20 mouse cellular contexts compared by ENCODE assay signal in genomic region chr2:66069454-66069853, GRCm38 (mm10). TPM values are rescaled to one million over a fixed set of nuclear protein-coding genes. Genes with fewer than 3 reads are reported as not detected.
DNase-seq lines count a peak whose midpoint lies in the region; ATAC-seq and TF ChIP-seq lines count a peak whose summit lies in the region.
"Had no signal": no experiment of that assay in that cellular context is flagged by ENCODE, and none has a peak within 500 bp of the region (broad histone marks: within the 10 kb centered on the region; RNA-seq: fewer than 3 reads in every experiment).

No protein-coding gene starts in this region.

- no peaks in the 10 kb centered on the region for H3K9me3 ChIP-seq in forebrain, embryonic 14.5 days (replicated peaks; ENCODE audit: control insufficient read depth, low read length)
- H3K9me3 ChIP-seq in forebrain, embryonic 12.5 days, result no peaks in the 10 kb centered on the region
- no peaks in the 10 kb centered on the region for H3K9me3 ChIP-seq in lung, embryonic 14.5 days (ENCODE audit: low read depth, low read length)
- H3K9me3 ChIP-seq: heart, embryonic 15.5 days; intestine, embryonic 15.5 days had no signal

- peak; percentile 10 for DNase-seq in forebrain, embryonic 14.5 days (ENCODE audit: low spot score)
- peak; percentile 25 for DNase-seq in lung, embryonic 14.5 days
- no peak for DNase-seq in lung, postnatal 4 days
- peak; percentile 17 for DNase-seq in embryo, embryonic 10.5 days (ENCODE audit: low spot score)
- peak; percentile 20 for DNase-seq in retina, postnatal 1 day
- no peak for DNase-seq in urinary bladder, postnatal 4 days (ENCODE audit: low spot score in 2 of 2)
- DNase-seq: adrenal gland, postnatal 14 days; cerebellum, adult 2 months; cerebellum, postnatal 10 days; gastrocnemius, postnatal 14 days; heart, adult 2 months; heart, postnatal 14 days had no signal

- no peaks in the 10 kb centered on the region for H3K27me3 ChIP-seq in forebrain, embryonic 14.5 days (replicated peaks; ENCODE audit: control insufficient read depth, insufficient read depth, low read length)
- no peaks in the 10 kb centered on the region for H3K27me3 ChIP-seq in forebrain, embryonic 12.5 days
- H3K27me3 ChIP-seq in lung, embryonic 14.5 days (ENCODE audit: insufficient read depth, low read length), result no peaks in the 10 kb centered on the region
- H3K27me3 ChIP-seq: CH12.LX; heart, embryonic 15.5 days; intestine, embryonic 15.5 days; Patski had no signal

- no peak for ATAC-seq in forebrain, embryonic 14.5 days
- no peak for ATAC-seq in forebrain, embryonic 12.5 days (ENCODE audit: low FRiP score)
- ATAC-seq in lung, embryonic 14.5 days (ENCODE audit: insufficient read depth), result no peak; the same call in 1 of the 2 replicates
- ATAC-seq: activated CD4-positive, CD25-positive, alpha-beta regulatory T cell, adult 4 months; intestine, embryonic 15.5 days; Patski had no signal

- H3K36me3 ChIP-seq in forebrain, embryonic 14.5 days (ENCODE audit: control insufficient read depth, insufficient read depth, low read length), result no peaks in the 10 kb centered on the region
- H3K36me3 ChIP-seq in forebrain, embryonic 12.5 days (replicated peaks), result no peaks in the 10 kb centered on the region
- H3K36me3 ChIP-seq in lung, embryonic 14.5 days (ENCODE audit: insufficient read depth), result no peaks in the 10 kb centered on the region
- H3K36me3 ChIP-seq: heart, embryonic 15.5 days; intestine, embryonic 15.5 days had no signal

- no peak overlapping the region for H3K27ac ChIP-seq in forebrain, embryonic 14.5 days (ENCODE audit: low read depth, low read length)
- H3K27ac ChIP-seq in forebrain, embryonic 12.5 days, result no peak overlapping the region
- no peak overlapping the region for H3K27ac ChIP-seq in lung, embryonic 14.5 days (ENCODE audit: low read depth)
- H3K27ac ChIP-seq: heart, adult 2 months; heart, embryonic 15.5 days; hindbrain, embryonic 14.5 days; intestine, embryonic 15.5 days had no signal

- H3K4me1 ChIP-seq in forebrain, embryonic 14.5 days (ENCODE audit: control insufficient read depth, insufficient read depth, low read length), result peaks cover 5% of the 10 kb centered on the region; the same call in 1 of the 2 replicates
- H3K4me1 ChIP-seq in forebrain, embryonic 12.5 days, result peaks cover 6% of the 10 kb centered on the region
- no peaks in the 10 kb centered on the region for H3K4me1 ChIP-seq in lung, embryonic 14.5 days (ENCODE audit: insufficient read depth)
- H3K4me1 ChIP-seq: heart, embryonic 15.5 days; intestine, embryonic 15.5 days had no signal

- no peak overlapping the region for H3K4me3 ChIP-seq in forebrain, embryonic 14.5 days (ENCODE audit: low read depth, low read length)
- no peak overlapping the region for H3K4me3 ChIP-seq in forebrain, embryonic 12.5 days (replicated peaks)
- no peak overlapping the region for H3K4me3 ChIP-seq in lung, embryonic 14.5 days (ENCODE audit: low read depth, low read length)
- H3K4me3 ChIP-seq: heart, adult 2 months; heart, embryonic 15.5 days; intestine, embryonic 15.5 days had no signal

- no peak overlapping the region for H3K9ac ChIP-seq in forebrain, embryonic 14.5 days (ENCODE audit: low read length)
- H3K9ac ChIP-seq in forebrain, embryonic 12.5 days, result no peak overlapping the region
- no peak overlapping the region for H3K9ac ChIP-seq in lung, embryonic 14.5 days
- H3K9ac ChIP-seq: heart, embryonic 15.5 days; hindbrain, embryonic 14.5 days; intestine, embryonic 15.5 days had no signal

- no peak overlapping the region for H3K4me2 ChIP-seq in forebrain, embryonic 14.5 days (ENCODE audit: low read length)
- H3K4me2 ChIP-seq in forebrain, embryonic 12.5 days, result no peak overlapping the region
- H3K4me2 ChIP-seq in lung, embryonic 14.5 days, result no peak overlapping the region
- H3K4me2 ChIP-seq: heart, embryonic 11.5 days; heart, embryonic 15.5 days; hindbrain, embryonic 14.5 days; intestine, embryonic 15.5 days had no signal

- no peak for TF ChIP-seq CTCF in lung, embryonic 14.5 days (IDR thresholded peaks at IDR 0.05; ENCODE audit: low read depth)

- WGBS in forebrain, embryonic 14.5 days, result 19% methylated on average over 6 of the region's 6 CpGs
- 23% methylated on average over 6 of the region's 6 CpGs for WGBS in forebrain, embryonic 12.5 days
- WGBS in lung, embryonic 14.5 days, result 34% methylated on average over 6 of the region's 6 CpGs

RNA-seq across cellular contexts. Expression of gene Galnt3, which starts 55.3 kb away (rescaled TPM):
- 0.63 and 1.6 TPM in 2 replicates for polyA plus RNA-seq in forebrain, embryonic 14.5 days (2014; fragmentation: Nextera tagmentation; extraction: Ambion mirVana)
- polyA plus RNA-seq in forebrain, embryonic 12.5 days (2016; fragmentation: Nextera tagmentation; extraction: Ambion mirVana), result 0.73 and 1.3 TPM in 2 replicates
- polyA plus RNA-seq in lung, embryonic 14.5 days (2014; fragmentation: Nextera tagmentation; extraction: Ambion mirVana), result 11.2 and 12.4 TPM in 2 replicates

Comparison
In these comparisons a context has a peak if more than half of its experiments do, and no peak if none do; other contexts are left out.
1. DNase-seq: peak in forebrain, embryonic 14.5 days (single experiment), lung, embryonic 14.5 days (single experiment), embryo, embryonic 10.5 days (single experiment) and retina, postnatal 1 day (single experiment); none in lung, postnatal 4 days (0 of 2) and urinary bladder, postnatal 4 days (0 of 2).